Comparison of ENCODE assay signal across 15 mouse cellular contexts in genomic region chr12:39998853-39999195, GRCm38 (mm10). TPM values are rescaled to one million over a fixed set of nuclear protein-coding genes. Genes with fewer than 3 reads are reported as not detected.
DNase-seq lines count a peak whose midpoint lies in the region; ATAC-seq and TF ChIP-seq lines count a peak whose summit lies in the region.
"Had no signal": no experiment of that assay in that cellular context is flagged by ENCODE, and none has a peak within 500 bp of the region (broad histone marks: within the 10 kb centered on the region; RNA-seq: fewer than 3 reads in every experiment).

No protein-coding gene starts in this region.

- no peaks in the 10 kb centered on the region for H3K36me3 ChIP-seq in forebrain, embryonic 12.5 days (replicated peaks)
- no peaks in the 10 kb centered on the region for H3K36me3 ChIP-seq in forebrain, embryonic 13.5 days (ENCODE audit: poor library complexity, severe bottlenecking)
- no peaks in the 10 kb centered on the region for H3K36me3 ChIP-seq in heart, postnatal 0 days (replicated peaks; ENCODE audit: control insufficient read depth, insufficient read depth, low read length)
- H3K36me3 ChIP-seq: G1E; liver, embryonic 13.5 days had no signal

- intact Hi-C loops in heart, postnatal 36 days (cut with DNase I): no loop called here

- TF ChIP-seq EP300 in heart, postnatal 0 days (IDR thresholded peaks at IDR 0.05; ENCODE audit: low read depth): no peak

- H3K9me3 ChIP-seq in forebrain, embryonic 12.5 days: no peaks in the 10 kb centered on the region
- no peaks in the 10 kb centered on the region for H3K9me3 ChIP-seq in forebrain, embryonic 13.5 days (replicated peaks)
- H3K9me3 ChIP-seq in heart, postnatal 0 days (replicated peaks; ENCODE audit: control insufficient read depth, low read length): no peaks in the 10 kb centered on the region
- H3K9me3 ChIP-seq: G1E; liver, embryonic 13.5 days had no signal

- H3K27me3 ChIP-seq in forebrain, embryonic 12.5 days: 0 out of 2 replicates have a peak, but pooled peaks cover 5% of the 10 kb centered on the region
- peaks cover 18% of the 10 kb centered on the region; the same call in 1 of the 2 replicates for H3K27me3 ChIP-seq in forebrain, embryonic 13.5 days
- H3K27me3 ChIP-seq in heart, postnatal 0 days (ENCODE audit: control insufficient read depth, insufficient read depth, low read length): no peaks in the 10 kb centered on the region
- H3K27me3 ChIP-seq: liver, embryonic 13.5 days had no signal

- WGBS in forebrain, embryonic 12.5 days: 26% methylated on average over 4 of the region's 4 CpGs
- WGBS in forebrain, embryonic 13.5 days: 22% methylated on average over 4 of the region's 4 CpGs
- WGBS in heart, postnatal 0 days: 59% methylated on average over 4 of the region's 4 CpGs

- no peak overlapping the region for H3K27ac ChIP-seq in forebrain, embryonic 12.5 days
- H3K27ac ChIP-seq in forebrain, embryonic 13.5 days: no peak overlapping the region
- H3K27ac ChIP-seq in heart, postnatal 0 days (ENCODE audit: low read depth): no peak overlapping the region
- H3K27ac ChIP-seq: liver, embryonic 13.5 days had no signal

- TF ChIP-seq CTCF in heart, postnatal 0 days (IDR thresholded peaks at IDR 0.05; ENCODE audit: low read depth): no peak
- TF ChIP-seq CTCF in brain, embryonic 14.5 days (IDR thresholded peaks at IDR 0.05; ENCODE audit: borderline replicate concordance, extremely low read depth, insufficient read depth, insufficient read length): no peak

- TF ChIP-seq POLR2A in brain, embryonic 14.5 days (IDR thresholded peaks at IDR 0.05; ENCODE audit: borderline replicate concordance, extremely low read depth, insufficient read depth, insufficient read length, poor library complexity, severe bottlenecking): no peak

- no peak overlapping the region for H3K9ac ChIP-seq in forebrain, embryonic 12.5 days
- no peak overlapping the region for H3K9ac ChIP-seq in forebrain, embryonic 13.5 days
- H3K9ac ChIP-seq in heart, postnatal 0 days (replicated peaks; ENCODE audit: low read depth, low read length): no peak overlapping the region
- H3K9ac ChIP-seq: liver, embryonic 13.5 days had no signal

- H3K4me1 ChIP-seq in forebrain, embryonic 12.5 days: peaks cover 13% of the 10 kb centered on the region
- H3K4me1 ChIP-seq in forebrain, embryonic 13.5 days: peaks cover 15% of the 10 kb centered on the region
- peaks cover 12% of the 10 kb centered on the region; the same call in 1 of the 2 replicates for H3K4me1 ChIP-seq in heart, postnatal 0 days (ENCODE audit: control insufficient read depth, insufficient read depth)

- no peak for DNase-seq in heart, postnatal 0 days (ENCODE audit: low spot score)
- DNase-seq in heart, postnatal 36 days: no peak
- peak; percentile 12 for DNase-seq in lung, postnatal 10 days
- no peak for DNase-seq in lung, postnatal 36 days
- DNase-seq in brain, embryonic 14.5 days (ENCODE audit: low read depth): peak; percentile 27
- DNase-seq: adrenal gland, adult 2 months; cerebellum, adult 8-10 months; kidney, adult 11 months; liver, embryonic 13.5 days; thymus, adult 18-20 months had no signal

- no peak overlapping the region for H3K4me3 ChIP-seq in forebrain, embryonic 12.5 days (replicated peaks)
- no peak overlapping the region for H3K4me3 ChIP-seq in forebrain, embryonic 13.5 days
- no peak overlapping the region for H3K4me3 ChIP-seq in heart, postnatal 0 days (ENCODE audit: low read depth, low read length)
- H3K4me3 ChIP-seq: liver, embryonic 13.5 days; myocyte had no signal

- H3K4me2 ChIP-seq in forebrain, embryonic 12.5 days: 0 out of 2 replicates have a peak overlapping the region, but pooled peaks have one; percentile 6
- no peak overlapping the region for H3K4me2 ChIP-seq in forebrain, embryonic 13.5 days
- H3K4me2 ChIP-seq in heart, postnatal 0 days (ENCODE audit: low read depth, low read length): peak overlapping the region; percentile 28; the same call in 1 of the 2 replicates
- H3K4me2 ChIP-seq: liver, embryonic 13.5 days had no signal

- no peak for ATAC-seq in forebrain, embryonic 12.5 days (ENCODE audit: low FRiP score)
- no peak for ATAC-seq in forebrain, embryonic 13.5 days
- no peak for ATAC-seq in heart, postnatal 0 days (ENCODE audit: insufficient read depth, low read depth)
- no peak for ATAC-seq in erythroid progenitor cell, adult 5-6 weeks (replicated peaks; ENCODE audit: low FRiP score, poor library complexity, severe bottlenecking)

RNA-seq across cellular contexts. Expression of gene Arl4a, which starts 39.0 kb away (rescaled TPM):
- 64.5 and 70.5 TPM in 2 replicates for polyA plus RNA-seq in forebrain, embryonic 12.5 days (2016; fragmentation: Nextera tagmentation; extraction: Ambion mirVana)
- polyA plus RNA-seq in forebrain, embryonic 13.5 days (2015; fragmentation: Nextera tagmentation; extraction: Ambion mirVana): 65.0 and 69.9 TPM in 2 replicates
- total RNA-seq in heart, postnatal 0 days (2014; rRNA removed; ENCODE audit: low replicate concordance): 5.9 and 15.8 TPM in 2 replicates
- 33.7 and 35.9 TPM in 2 replicates for polyA plus RNA-seq in heart, postnatal 0 days (2015; fragmentation: Nextera tagmentation; extraction: Ambion mirVana)
- 10 to 100 TPM; 21.1 to 28.3 TPM for total RNA-seq in heart, postnatal 36 days (2021)
- polyA plus RNA-seq in brain, embryonic 14.5 days (2012; rRNA removed): 35.2 and 52.1 TPM in 2 replicates
- 156 and 200 TPM in 2 replicates for total RNA-seq in erythroid progenitor cell, adult 5-6 weeks (2015; ENCODE audit: low replicate concordance)
- total RNA-seq in erythroid progenitor cell, adult 5-6 weeks (2017; ENCODE audit: low replicate concordance): 68.2 and 92.8 TPM in 2 replicates

Comparison
In these comparisons a context has a peak if more than half of its experiments do, and no peak if none do; other contexts are left out.
1. DNase-seq: peak in lung, postnatal 10 days (single experiment) and brain, embryonic 14.5 days (single experiment); none in heart, postnatal 0 days (single experiment), heart, postnatal 36 days (0 of 2) and lung, postnatal 36 days (single experiment).